Mouse (Mus musculus) layer of hippocampus, postnatal 36 days (tissue): Measurements from ENCODE around the gene Tceal6. TPM values are rescaled to one million over a fixed set of nuclear protein-coding genes. Genes with fewer than 3 reads are reported as not detected.
"Not testable (repeated sequence)": the region's sequence is repeated elsewhere in the genome, so short reads cannot be mapped to it uniquely, and the experiment has no call there.

Experiments
- DNase-seq, 2 experiments: peaks; one replicate each; pipeline ENCODE4 v3.0.0; 2022
- total RNA-seq, 2 experiments: library from RNA; stranded (reverse); gene quantifications; 2 replicates each; pipeline ENCODE4 v1.2.3; 2021

Gene Tceal6
- total RNA-seq, result 100 to 1,000 TPM in 1 of 2 experiments, 10 to 100 TPM in 1; 99.0 to 101 TPM

GRCm38 (mm10) chrX:135210436-135211221, at the start of gene Tceal6:
Tceal6 (minus strand) TSS chrX:135210687.
- peak; percentile 10 to 21 for DNase-seq

- DNase-seq, result peak in 1 of 2 experiments; percentile 14
Observed at GRCm38 (mm10) chrX:135209773-135210435, 583 bp downstream of the Tceal6 start.

DNA sequence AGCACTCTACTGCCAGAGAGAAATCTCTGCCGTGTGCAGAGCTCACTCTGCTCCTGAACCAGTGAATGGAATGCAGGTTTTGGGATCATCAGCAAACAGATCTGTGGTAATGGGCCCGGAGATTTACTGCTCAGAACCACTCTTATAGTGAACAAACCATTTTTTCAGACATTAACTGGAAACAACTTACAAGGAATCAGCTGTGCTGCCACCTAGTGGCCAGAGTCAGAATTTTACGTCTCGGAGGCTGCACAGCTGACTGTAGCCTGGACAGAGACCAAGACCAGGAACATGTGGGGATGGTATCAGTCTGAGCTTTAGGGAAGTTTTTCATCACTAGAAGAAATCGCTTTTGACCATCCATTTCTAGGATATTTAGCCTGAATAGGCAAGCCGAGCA, 20.6 kb downstream of the Tceal6 start:
- not testable (repeated sequence) for DNase-seq

DNA sequence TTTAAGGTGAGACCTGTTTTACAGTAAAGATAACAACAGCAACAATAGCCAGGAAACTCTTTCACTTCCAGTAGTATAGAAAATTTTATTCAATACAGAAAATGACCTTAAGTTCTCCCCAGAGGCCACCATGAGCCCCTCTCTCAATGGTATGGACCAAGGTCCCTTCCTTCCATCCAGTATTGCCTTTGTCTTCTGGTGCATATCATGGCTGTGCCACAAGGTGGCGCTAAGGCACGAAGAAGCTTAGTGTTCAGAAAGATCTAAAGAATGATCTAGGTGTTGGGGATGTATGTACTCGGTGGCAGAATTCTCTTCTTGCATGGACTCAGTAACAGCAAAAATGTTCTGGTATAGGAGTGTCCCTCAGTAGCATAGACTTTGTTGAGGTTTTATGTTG, 21.8 kb downstream of the Tceal6 start:
- DNase-seq, result not testable (repeated sequence)

GRCm38 (mm10) chrX:135177532-135177931, 33.0 kb downstream of the Tceal6 start, which contains the start of gene Gm15023:
Gm15023 (minus strand) TSS chrX:135177632.
- not testable (repeated sequence) for DNase-seq

Other genes starting within 250 kb of the Tceal6 start
- not detected for gene Nxf2, start 245.9 kb downstream of the Tceal6 start, total RNA-seq
- gene Zmat1, start 201.5 kb downstream of the Tceal6 start, total RNA-seq, result 10 to 100 TPM in 1 of 2 experiments, 1 to 10 TPM in 1; 9.3 to 10.0 TPM
- gene Gm15023, start 33.1 kb downstream of the Tceal6 start, total RNA-seq, result not detected
- gene Pramel3, start 91.6 kb upstream of the Tceal6 start, total RNA-seq, result not detected
- not detected for gene Gm5128, start 162.6 kb upstream of the Tceal6 start, total RNA-seq
- gene Gm7903, start 223.1 kb upstream of the Tceal6 start, total RNA-seq, result not detected